In the genomic region with DNA sequence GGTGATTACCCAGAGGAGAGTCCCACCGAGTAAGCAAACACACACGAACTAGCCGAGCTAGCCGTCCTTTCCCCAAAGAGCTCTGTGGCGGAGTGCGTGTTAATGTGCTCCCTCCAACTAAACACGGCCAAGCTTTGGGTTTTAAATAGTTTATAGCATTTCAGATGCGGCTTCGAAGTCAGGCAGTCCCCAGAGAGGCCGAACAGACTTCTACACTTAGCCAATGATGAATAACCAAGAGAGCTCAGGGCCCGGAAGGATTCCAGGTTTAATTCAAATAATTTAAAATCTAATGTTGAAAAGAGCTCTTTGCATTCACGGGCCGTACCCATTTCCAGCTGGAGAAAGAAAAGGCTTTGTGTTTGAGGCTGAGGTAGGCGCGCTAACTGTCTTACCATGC, we compare ENCODE assay signal across 12 mouse cellular contexts. TPM values are rescaled to one million over a fixed set of nuclear protein-coding genes. Genes with fewer than 3 reads are reported as not detected.
A peak's percentile ranks its signal among the peaks of the same experiment; 100 is the strongest.
DNase-seq lines count a peak whose midpoint lies in the region; ATAC-seq and TF ChIP-seq lines count a peak whose summit lies in the region.
"Had no signal": no experiment of that assay in that cellular context is flagged by ENCODE, and none has a peak within 500 bp of the region (broad histone marks: within the 10 kb centered on the region; RNA-seq: fewer than 3 reads in every experiment).

No protein-coding gene starts in this region.

- no peaks in the 10 kb centered on the region for H3K27me3 ChIP-seq in forebrain, embryonic 14.5 days (replicated peaks; ENCODE audit: control insufficient read depth, insufficient read depth, low read length)
- peaks cover 11% of the 10 kb centered on the region for H3K27me3 ChIP-seq in limb, embryonic 15.5 days
- H3K27me3 ChIP-seq in thymus, adult 2 months (ENCODE audit: control insufficient read depth, insufficient read depth, low read length) = no peaks in the 10 kb centered on the region

- ATAC-seq in forebrain, embryonic 14.5 days = 0 out of 2 replicates have a peak, but pooled peaks have one; percentile 10
- no peak for ATAC-seq in limb, embryonic 15.5 days (ENCODE audit: insufficient number of reproducible peaks, low FRiP score, low TSS enrichment, low read depth)

- H3K27ac ChIP-seq in forebrain, embryonic 14.5 days (ENCODE audit: low read depth, low read length) = no peak overlapping the region
- no peak overlapping the region for H3K27ac ChIP-seq in limb, embryonic 15.5 days
- H3K27ac ChIP-seq in thymus, adult 2 months (ENCODE audit: control insufficient read depth, insufficient read depth, low read length) = no peak overlapping the region
- H3K27ac ChIP-seq: liver, embryonic 13.5 days had no signal

- H3K36me3 ChIP-seq in forebrain, embryonic 14.5 days (ENCODE audit: control insufficient read depth, insufficient read depth, low read length) = no peaks in the 10 kb centered on the region
- H3K36me3 ChIP-seq in limb, embryonic 15.5 days = no peaks in the 10 kb centered on the region
- no peaks in the 10 kb centered on the region for H3K36me3 ChIP-seq in thymus, adult 2 months (ENCODE audit: control insufficient read depth, insufficient read depth, low read length)
- H3K36me3 ChIP-seq: liver, embryonic 13.5 days had no signal

- WGBS in forebrain, embryonic 14.5 days = 22% methylated on average over 15 of the region's 15 CpGs
- 23% methylated on average over 15 of the region's 15 CpGs for WGBS in limb, embryonic 15.5 days
- WGBS in thymus, adult 2 months = 66% methylated on average over 15 of the region's 15 CpGs

- TF ChIP-seq POLR2A in thymus, adult 2 months (IDR thresholded peaks at IDR 0.05; ENCODE audit: control insufficient read depth, extremely low read depth, insufficient read depth, low read length, poor library complexity) = no peak

- peaks cover 4% of the 10 kb centered on the region; the same call in 1 of the 2 replicates for H3K4me1 ChIP-seq in forebrain, embryonic 14.5 days (ENCODE audit: control insufficient read depth, insufficient read depth, low read length)
- H3K4me1 ChIP-seq in limb, embryonic 15.5 days = peaks cover 35% of the 10 kb centered on the region
- H3K4me1 ChIP-seq in thymus, adult 2 months (replicated peaks; ENCODE audit: control insufficient read depth, insufficient read depth, low read length) = no peaks in the 10 kb centered on the region
- H3K4me1 ChIP-seq: liver, embryonic 13.5 days had no signal

- no peaks in the 10 kb centered on the region for H3K9me3 ChIP-seq in forebrain, embryonic 14.5 days (replicated peaks; ENCODE audit: control insufficient read depth, low read length)
- H3K9me3 ChIP-seq in limb, embryonic 15.5 days = no peaks in the 10 kb centered on the region
- H3K9me3 ChIP-seq: liver, embryonic 13.5 days had no signal

- no peak overlapping the region; the same call in 1 of the 2 replicates for H3K4me3 ChIP-seq in forebrain, embryonic 14.5 days (ENCODE audit: low read depth, low read length)
- H3K4me3 ChIP-seq in limb, embryonic 15.5 days = no peak overlapping the region
- no peak overlapping the region for H3K4me3 ChIP-seq in thymus, adult 2 months (ENCODE audit: control insufficient read depth, insufficient read depth, low read length)
- H3K4me3 ChIP-seq: liver, embryonic 13.5 days had no signal

- peak; percentile 45 for DNase-seq in retina, postnatal 1 day
- DNase-seq in retina, embryonic 14.5 days (ENCODE audit: low spot score) = no peak
- DNase-seq in forebrain, embryonic 14.5 days (ENCODE audit: low spot score) = peak; percentile 30
- no peak for DNase-seq in spleen, adult 18-20 months
- no peak for DNase-seq in thymus, adult 2 months
- no peak for DNase-seq in layer of hippocampus, adult 8-10 months (ENCODE audit: low spot score in 2 of 2)
- DNase-seq: liver, embryonic 13.5 days had no signal

- no peak for TF ChIP-seq CTCF in thymus, adult 2 months (IDR thresholded peaks at IDR 0.05; ENCODE audit: borderline replicate concordance, control insufficient read depth, extremely low read depth, insufficient read depth, low read length, poor library complexity)

- peak overlapping the region; percentile 41; the same call in 1 of the 2 replicates for H3K9ac ChIP-seq in forebrain, embryonic 14.5 days (ENCODE audit: low read length)
- H3K9ac ChIP-seq in limb, embryonic 15.5 days = no peak overlapping the region
- H3K9ac ChIP-seq: liver, embryonic 13.5 days had no signal

- peak overlapping the region; percentile 37 for H3K4me2 ChIP-seq in forebrain, embryonic 14.5 days (ENCODE audit: low read length)
- peak overlapping the region; percentile 20; the same call in 1 of the 2 replicates for H3K4me2 ChIP-seq in limb, embryonic 15.5 days
- H3K4me2 ChIP-seq: liver, embryonic 13.5 days had no signal

RNA-seq across cellular contexts. Expression of gene Actrt2, which starts 7.3 kb away (rescaled TPM):
- polyA plus RNA-seq in forebrain, embryonic 14.5 days (2014; fragmentation: Nextera tagmentation; extraction: Ambion mirVana) = not detected in 2 replicates
- not detected in 2 replicates for polyA plus RNA-seq in limb, embryonic 15.5 days (2015; fragmentation: Nextera tagmentation; extraction: Ambion mirVana)
- polyA plus RNA-seq in thymus, adult 2 months (2012; rRNA removed) = 0.13 TPM in 1 of 2 replicates, not detected in the other
- total RNA-seq in layer of hippocampus, adult 8-10 months (2022) = not detected
- total RNA-seq: layer of hippocampus, postnatal 14 days; megakaryocyte, adult 5-6 weeks had no signal
- polyA plus RNA-seq: cortical plate, adult 2 months; heart, postnatal 0 days; liver, embryonic 13.5 days had no signal

RNA-seq across cellular contexts. Expression of gene Prdm16, which starts 38.3 kb away (rescaled TPM):
- polyA plus RNA-seq in forebrain, embryonic 14.5 days (2014; fragmentation: Nextera tagmentation; extraction: Ambion mirVana) = 20.6 and 25.0 TPM in 2 replicates
- polyA plus RNA-seq in limb, embryonic 15.5 days (2015; fragmentation: Nextera tagmentation; extraction: Ambion mirVana) = 16.9 and 17.5 TPM in 2 replicates
- polyA plus RNA-seq in thymus, adult 2 months (2012; rRNA removed) = 4.5 and 7.7 TPM in 2 replicates
- 10 to 100 TPM in 3 of 4 experiments, 1 to 10 TPM in 1; 9.3 to 15.5 (median 13.9) TPM for total RNA-seq in layer of hippocampus, adult 8-10 months (2022)

Comparison
In these comparisons a context has a peak if more than half of its experiments do, and no peak if none do; other contexts are left out.
1. DNase-seq: peak in retina, postnatal 1 day (single experiment) and forebrain, embryonic 14.5 days (single experiment); none in retina, embryonic 14.5 days (single experiment), spleen, adult 18-20 months (0 of 2), thymus, adult 2 months (single experiment) and layer of hippocampus, adult 8-10 months (0 of 2).